Mouse (Mus musculus): Measurements from ENCODE around the gene Gm21992.

Gm21992 gene

GRCm38 (mm10) chr19:4711601-4712155, 99.7 kb downstream of the Gm21992 start:
- DNase-seq (ENCODE audit: low spot score): no peak

DNA sequence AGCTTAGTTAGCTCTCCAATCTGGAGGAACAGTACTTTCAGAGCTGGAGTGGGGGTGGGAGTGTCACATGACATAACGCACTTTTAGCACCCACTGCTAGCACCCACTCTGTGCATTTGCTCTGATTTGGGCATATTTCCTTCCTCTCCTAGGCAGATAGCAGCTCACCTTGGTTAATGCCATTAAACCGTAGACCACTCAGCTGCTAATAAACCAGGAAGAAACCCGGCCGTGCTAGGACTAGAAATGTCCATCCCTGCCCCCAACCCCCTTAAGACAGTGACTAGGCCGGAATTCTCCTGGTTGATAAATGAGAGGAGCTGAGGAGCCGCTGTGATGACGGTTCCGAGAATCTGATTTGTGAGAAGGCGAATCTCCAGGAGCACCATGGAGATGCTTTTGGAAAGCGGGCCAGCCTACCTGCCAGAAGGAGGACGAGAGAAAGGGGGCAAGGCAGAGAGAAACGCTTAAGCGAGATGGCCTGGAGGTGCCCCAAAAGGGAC, 100.3 kb downstream of the Gm21992 start, which contains the start of gene Sptbn2:
TSS of gene Sptbn2 (plus strand) at position 70 of the 503 bp plus-strand sequence.
- no peak for DNase-seq (ENCODE audit: low spot score)

- no peak for DNase-seq (ENCODE audit: low spot score)
Observed at GRCm38 (mm10) chr19:4708765-4709164, 102.6 kb downstream of the Gm21992 start.

- DNase-seq (ENCODE audit: low spot score): no peak
Observed at GRCm38 (mm10) chr19:4701221-4701620, 110.2 kb downstream of the Gm21992 start.

DNA sequence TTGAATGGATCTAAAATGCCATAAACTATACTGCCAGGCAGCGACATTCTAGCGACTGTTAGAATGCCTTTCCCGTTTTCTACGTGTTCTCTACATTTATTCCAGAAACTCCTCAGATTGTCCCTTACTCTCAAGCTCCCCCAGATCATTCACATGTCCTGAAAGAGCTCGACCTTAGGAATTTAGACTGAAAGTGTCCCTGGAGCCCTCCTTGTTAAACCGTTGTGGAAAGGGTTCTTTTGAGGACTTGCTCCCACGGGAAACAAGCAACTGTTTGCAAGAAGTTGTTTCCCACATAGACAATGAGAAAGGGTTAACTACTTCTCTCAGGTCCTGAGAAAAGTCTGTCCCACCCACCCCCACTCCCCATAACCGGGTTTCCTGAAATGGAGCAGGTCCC, 110.8 kb downstream of the Gm21992 start:
- DNase-seq (ENCODE audit: low spot score): no peak

DNA sequence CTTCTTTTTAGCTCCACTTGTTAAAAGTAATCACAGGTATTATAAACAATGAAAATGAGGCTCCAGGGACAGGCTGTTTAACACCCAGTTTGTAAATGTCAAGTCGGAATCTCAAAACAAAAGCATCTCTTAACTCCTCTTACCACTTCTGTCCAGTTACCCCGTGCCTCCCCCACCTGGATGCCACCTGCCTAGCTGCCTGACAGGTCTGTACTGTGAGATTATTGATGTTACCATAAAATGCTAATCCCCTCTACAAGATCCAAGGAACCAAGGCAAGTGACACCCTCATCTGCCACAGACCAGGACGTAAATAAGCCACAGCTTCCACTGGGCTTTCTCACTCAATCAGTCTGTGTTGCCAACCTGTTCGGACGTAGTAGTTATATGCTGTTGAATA, 111.6 kb downstream of the Gm21992 start:
- no peak for DNase-seq (ENCODE audit: low spot score)

- DNase-seq (ENCODE audit: low spot score): no peak
Observed at GRCm38 (mm10) chr19:4698856-4699255, 112.6 kb downstream of the Gm21992 start.

- peak; percentile 81 for DNase-seq (ENCODE audit: low spot score)
Observed at GRCm38 (mm10) chr19:4698205-4698677, 113.2 kb downstream of the Gm21992 start, which contains the start of gene Gm960. TSS of gene Gm960 (minus strand) at chr19:4698668.

DNA sequence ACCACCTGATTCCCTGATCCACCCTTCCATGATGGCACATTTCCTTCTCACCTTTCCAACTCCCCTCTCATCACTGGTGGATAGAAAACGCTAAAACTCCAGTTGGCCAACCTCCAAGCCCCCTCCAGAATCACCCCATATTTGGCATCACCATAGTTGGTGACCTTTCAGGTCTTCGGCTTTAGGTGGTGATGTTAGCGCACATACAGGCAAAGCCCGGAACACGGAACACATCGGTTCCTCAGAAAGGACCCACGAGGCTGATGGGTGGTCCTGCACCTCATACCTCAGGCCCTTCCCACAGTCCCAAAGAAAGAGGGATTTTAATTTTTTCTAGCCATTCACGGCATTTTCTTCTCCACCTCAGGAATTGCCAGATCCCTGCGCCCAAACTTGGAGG, 113.7 kb downstream of the Gm21992 start:
- DNase-seq (ENCODE audit: low spot score): no peak

- DNase-seq (ENCODE audit: low spot score): no peak
Observed at GRCm38 (mm10) chr19:4697121-4697520, 114.3 kb downstream of the Gm21992 start.

DNA sequence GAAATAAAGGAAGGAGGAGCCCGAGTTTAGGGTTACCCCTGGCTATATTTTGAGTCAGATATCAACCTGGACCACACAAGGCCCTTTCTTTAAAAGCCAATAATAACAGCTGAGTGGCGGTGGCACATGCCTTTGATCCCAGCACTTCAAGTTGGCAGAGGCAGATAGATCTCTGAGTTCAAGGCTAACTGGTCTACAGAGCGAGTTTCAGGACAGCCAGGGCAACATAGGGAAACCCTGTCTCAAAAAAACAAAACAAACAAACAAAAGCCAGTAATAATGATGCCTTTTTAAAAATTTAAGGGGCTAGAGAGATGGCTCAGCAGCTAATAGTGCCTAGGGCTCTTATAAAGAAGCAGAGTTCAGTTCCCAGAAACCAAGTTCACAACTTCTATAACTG, 117.1 kb downstream of the Gm21992 start:
- no peak for DNase-seq (ENCODE audit: low spot score)
